Mouse (Mus musculus) thymus, adult 18-20 months (tissue): ENCODE measurements at regions not wholly inside any gene's neighbourhood (a gene's known extent, or its start where the extent isn't known, plus 50 kb on each side); places are given as distances from the start of the nearest gene placed in this dataset.

Experiments used
- DNase-seq, 2 experiments: peaks; one replicate each; pipeline ENCODE4 v3.0.0; 2022; ENCODE audit warnings: mixed read lengths in 2 of 2

DNA sequence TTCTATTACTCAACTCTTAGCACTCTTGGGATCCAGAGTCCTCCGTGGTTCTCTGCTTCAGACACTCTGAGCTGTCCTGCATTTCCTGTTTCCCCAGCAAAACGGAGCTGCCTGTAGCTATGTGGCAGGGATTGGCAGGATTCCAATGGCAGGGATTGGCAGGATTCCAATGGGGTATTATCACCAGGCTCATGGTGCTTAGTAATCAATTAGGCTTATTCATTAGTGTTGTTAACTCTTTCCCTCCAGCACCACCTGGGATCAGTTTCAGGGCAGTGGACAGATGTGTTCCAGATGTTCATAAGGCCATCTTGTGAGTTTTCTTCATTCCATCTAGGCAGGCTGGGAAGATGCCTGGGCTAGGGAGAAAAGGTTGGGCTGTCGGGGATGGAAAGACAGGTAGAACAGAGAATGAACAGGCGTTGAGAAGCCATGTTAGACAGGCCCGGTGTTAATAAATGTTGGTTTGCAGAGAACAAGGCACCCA is 163.5 kb downstream of the Emp1 start:
- no peak for DNase-seq

DNA sequence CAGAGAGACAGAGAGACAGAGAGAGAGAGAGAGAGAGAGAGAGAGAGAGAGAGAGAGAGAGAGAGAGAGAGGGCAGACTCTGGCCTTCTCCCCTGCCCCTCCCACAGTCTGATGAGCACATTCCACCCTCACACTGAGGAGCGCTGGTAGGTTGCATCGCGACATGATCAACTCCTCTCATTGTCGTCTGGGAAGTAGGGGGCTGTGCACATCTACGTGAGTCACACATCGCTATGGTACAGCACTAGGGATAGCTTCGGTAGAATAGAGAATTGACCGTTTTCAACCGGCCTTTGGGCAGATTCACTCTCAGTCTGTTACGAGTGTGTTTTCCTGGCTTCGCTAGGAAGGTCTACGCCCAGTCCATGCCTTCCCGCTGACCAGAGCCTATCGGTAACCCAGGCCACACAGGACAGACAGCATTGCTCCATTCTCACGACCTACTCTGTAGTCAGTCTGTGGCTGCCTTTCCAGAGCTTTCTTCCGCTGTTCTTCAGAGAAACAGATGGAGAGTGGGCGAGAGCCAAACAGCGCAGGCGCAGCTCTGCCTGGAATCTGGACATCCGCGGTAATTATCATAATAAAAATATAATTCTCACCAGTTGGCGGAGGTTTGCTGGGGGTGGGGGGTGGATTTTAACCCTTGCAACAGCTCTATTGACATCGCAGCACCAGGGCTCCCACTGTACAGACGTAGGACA is 164.3 kb downstream of the Emp1 start:
- DNase-seq: no peak

DNA sequence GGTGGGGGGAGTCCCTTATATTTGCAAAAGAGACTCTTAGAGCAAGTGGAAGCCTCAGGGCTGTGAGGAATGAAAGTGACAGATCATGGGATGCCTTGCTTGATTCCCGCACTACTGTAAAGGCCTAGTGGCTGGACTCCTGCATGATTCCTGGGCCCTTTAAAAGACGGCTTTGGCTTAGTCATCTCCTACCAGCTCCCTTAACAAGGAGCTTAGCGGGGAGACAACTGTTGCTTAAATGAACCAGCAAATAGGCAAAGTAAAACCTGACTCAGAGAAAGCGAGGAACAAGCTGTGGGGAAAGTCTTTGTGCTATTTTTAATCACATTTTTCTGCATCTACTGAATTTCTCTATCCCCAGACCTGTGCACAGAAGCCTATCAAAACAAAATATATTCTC is 165.5 kb downstream of the Emp1 start:
- no peak for DNase-seq

DNA sequence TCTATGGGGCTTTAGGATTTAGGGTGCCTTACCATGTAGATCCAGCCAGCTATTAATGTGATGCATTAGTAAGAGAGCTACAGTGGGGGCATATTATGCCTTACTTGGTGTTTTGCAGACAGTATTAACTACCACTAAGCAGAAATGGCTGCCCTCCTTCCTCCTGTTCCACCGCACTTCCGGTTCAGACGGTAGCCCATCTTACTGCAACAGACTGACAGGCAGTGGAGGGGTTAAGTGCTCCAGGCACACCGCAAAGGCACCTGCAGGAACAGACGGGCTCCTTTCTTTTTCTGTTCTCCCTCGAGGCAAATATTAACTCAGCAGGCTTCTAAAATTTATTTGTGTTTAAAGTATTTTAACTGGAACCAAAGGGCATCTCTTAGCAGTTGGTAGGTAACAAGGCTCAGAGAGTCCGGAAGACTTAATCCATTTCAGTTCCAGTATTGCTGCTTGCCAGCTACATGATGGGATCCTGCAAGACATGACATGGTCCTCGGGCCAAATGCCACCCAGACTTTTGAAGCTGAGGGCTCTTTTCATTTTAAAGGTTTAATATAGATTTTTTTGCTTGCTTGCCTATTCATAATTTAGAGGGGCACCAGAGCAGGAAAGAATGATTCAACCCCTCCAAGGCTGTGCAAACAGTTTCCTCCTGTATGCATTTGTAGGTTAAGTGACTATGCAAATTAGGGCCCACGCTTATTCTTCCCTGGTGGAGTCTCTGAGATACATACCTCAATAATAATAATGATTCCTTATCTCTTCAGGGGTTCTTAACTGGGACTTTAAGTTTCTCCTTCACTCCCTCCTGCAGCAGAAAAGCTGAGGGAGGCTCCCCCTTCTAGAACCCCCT is 177.7 kb downstream of the Emp1 start:
- DNase-seq: no peak

GRCm38 (mm10) chr6:135541566-135541965 is 179.2 kb downstream of the Emp1 start:
- no peak for DNase-seq

DNA sequence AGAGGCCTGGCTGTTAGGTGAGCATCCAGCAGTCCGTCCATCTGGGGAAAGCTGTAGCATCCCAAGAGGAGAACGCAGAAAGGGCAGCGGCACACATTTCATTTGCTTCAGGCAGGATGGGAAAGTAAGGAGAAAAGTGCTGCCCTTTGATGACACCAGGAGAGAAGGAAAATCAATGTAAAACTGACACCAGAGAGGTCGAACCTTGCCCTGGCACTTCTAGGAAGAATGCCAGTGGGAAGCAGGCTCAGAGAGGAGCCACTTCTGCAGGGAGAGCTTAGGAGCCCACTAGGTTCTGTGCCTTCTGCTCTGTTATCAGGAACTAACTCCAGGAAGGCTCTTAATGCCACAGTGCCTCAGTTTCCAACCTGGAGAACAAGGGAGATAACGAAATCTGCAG is 180.0 kb downstream of the Emp1 start:
- no peak for DNase-seq

DNA sequence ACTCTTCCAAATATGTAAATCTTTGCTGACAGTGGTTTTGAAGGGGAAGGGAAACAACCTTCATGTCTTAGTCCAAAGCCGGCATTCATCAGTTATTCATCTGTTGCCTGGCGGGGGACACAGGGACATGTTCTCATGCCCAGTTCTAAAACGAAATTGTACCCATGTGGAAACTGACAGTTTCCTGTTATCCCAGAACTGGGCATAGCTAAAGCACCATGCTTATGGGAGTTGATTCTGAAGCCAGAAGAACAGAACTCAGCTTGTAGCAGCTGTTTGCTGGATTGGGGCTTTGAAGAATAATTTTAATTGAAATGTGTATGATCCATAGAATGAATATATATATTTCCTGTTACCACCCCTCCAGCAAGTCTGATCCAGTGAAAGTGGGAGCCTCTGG is 181.0 kb downstream of the Emp1 start:
- no peak for DNase-seq

DNA sequence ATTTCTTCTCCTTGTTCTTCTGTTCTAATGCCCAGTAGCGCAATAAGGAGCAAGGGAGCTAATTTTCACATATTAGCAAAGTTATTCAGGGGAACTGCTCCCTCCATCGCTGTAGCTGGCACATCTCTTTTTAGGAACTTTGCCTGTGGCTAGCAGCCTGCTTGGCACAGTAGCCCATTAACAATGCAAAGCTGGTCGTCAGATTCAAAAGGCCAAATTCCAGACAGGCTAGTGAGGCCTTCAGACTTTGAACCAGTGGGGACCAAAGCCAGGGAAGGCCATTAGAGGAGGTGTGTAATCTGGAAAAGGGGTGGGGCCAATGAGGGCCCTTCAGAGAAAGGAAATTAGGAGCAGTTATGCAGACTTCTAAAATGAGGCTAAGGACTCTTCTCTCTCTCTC is 181.5 kb downstream of the Emp1 start:
- no peak for DNase-seq

DNA sequence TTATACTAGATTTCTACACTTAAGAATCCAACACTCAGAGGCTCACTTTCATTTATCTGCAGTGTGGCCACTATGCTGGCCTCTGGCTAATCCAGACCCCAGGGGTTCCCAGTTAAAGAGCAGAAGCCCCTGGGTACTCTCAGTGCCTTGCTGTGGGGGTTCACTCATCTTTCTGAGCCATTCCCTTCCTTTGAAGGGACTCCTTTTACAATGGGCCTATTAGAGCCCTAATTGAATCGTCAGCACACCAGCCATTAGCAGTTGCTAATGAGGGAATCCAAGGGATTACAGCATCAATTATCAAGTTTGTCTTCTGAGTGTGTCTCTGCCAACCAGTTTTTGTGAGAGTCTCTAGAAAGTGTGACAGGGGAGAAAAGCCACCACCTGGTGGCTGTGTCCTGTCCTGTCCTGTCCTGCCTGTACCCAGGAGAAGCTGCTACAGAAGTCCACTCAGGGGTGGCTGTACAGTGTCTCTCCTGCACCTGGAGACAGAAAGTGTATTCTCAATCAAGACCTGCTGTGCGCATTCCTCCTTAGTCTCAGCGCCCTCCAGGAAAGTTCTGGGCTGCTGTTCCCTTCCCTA is 188.1 kb downstream of the Emp1 start:
- no peak for DNase-seq

GRCm38 (mm10) chr6:135552396-135552795 is 190.1 kb downstream of the Emp1 start:
- DNase-seq: no peak

GRCm38 (mm10) chr6:135559501-135559907 is 197.2 kb downstream of the Emp1 start:
- DNase-seq: peak; percentile 7

DNA sequence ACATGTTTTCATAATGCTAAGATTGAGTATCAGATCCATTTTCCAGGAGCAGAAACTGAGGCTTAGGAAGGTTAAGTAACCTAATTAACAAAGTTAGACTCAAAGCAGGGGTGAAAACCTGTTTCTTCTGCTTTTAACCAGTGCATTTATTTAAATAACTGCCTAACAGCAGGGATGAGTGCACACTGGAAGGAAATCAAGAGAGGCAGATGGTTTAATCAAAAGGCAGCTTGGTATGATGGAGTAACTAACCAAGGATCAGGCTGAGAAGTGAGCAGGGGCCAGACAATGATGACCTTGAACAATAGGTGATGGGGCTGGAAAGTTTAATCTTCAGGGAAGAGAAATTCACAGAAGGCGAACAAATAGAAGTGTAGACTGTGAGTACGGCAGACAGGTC is 199.9 kb downstream of the Emp1 start:
- no peak for DNase-seq

- DNase-seq: no peak
These were observed 201.4 kb downstream of the Emp1 start for GRCm38 (mm10) chr6:135563766-135564165.

- no peak for DNase-seq
These were observed 206.7 kb downstream of the Emp1 start for GRCm38 (mm10) chr6:135569086-135569485.

DNA sequence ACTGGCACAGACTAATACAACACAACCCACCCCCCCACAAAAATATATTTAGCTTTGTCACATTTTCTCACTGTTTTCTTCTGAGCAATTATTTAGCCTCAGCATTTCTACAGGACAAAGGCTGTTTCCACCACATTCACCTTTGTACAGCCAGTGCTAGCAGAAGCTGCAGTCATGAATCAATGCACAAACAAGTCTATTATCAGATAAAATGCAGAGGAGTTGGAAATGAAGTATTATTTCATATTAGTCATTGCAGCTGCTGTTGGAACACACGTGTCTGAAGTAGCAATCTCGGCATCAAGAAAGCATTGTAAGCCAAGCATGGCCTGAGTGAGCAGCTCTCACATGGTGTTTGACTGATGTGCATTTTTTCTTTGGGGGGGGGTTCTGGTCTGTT is 212.9 kb downstream of the Emp1 start:
- DNase-seq: no peak

- no peak for DNase-seq
These were observed 216.4 kb downstream of the Emp1 start for GRCm38 (mm10) chr6:135578728-135579127.

DNA sequence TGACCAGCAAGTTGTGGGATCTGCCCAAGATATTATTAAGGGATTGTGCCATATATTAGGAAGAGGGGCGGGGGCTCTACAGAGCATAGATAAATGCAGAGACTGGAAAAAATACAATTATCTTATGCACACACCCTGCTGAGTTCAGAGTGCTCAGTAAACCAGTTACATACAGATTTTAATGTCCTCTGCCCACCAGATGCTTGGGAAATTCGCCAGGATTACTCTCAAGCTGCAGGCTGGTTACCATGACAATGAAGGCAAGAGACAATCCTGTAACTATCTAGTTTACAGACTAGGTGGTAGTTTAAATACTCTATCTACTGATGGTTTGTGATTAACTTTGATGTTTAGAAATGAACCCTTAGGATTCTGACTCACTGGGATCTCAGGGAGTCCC is 220.2 kb downstream of the Emp1 start:
- DNase-seq: no peak

GRCm38 (mm10) chr6:135584782-135585181 is 222.4 kb downstream of the Emp1 start:
- DNase-seq: no peak

DNA sequence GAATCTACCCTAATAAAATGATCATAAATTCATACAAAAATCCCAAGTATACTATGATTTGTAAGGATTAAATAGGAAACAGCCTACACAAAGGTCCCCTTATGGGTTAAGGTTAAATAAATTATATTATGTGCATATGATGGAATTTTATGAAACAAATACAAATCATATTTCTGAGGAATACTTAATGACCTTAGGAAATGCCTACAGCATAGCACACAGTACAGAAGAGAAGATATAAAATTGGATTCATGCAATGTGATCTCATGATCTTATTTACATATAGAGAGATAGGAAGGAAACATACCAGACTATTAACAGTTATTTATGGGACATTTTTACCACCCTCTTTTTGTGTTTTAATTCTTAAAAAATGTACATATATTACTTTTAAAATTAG is 227.7 kb downstream of the Emp1 start:
- no peak for DNase-seq

- no peak for DNase-seq
These were observed 228.7 kb downstream of the Emp1 start for GRCm38 (mm10) chr6:135591085-135591484.

DNA sequence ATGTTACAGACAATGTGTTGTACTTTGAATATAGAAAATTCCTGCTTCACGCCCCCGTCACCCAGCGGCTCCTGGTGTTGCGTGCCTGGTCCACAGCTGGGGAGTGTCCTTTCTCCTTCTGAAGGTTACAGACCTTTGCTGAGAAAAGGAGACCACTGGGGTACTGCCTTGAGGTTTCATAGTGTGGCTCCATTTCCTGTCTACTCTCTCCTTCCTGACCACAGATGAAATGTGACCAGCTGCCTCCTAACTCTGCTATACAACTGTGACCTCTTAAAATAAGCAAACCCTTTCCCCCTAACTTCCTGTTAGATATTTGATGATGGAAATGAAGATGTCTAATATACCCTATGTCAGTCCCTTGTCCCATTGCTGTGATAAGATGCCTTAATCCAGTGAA is 234.0 kb downstream of the Emp1 start:
- no peak for DNase-seq

DNA sequence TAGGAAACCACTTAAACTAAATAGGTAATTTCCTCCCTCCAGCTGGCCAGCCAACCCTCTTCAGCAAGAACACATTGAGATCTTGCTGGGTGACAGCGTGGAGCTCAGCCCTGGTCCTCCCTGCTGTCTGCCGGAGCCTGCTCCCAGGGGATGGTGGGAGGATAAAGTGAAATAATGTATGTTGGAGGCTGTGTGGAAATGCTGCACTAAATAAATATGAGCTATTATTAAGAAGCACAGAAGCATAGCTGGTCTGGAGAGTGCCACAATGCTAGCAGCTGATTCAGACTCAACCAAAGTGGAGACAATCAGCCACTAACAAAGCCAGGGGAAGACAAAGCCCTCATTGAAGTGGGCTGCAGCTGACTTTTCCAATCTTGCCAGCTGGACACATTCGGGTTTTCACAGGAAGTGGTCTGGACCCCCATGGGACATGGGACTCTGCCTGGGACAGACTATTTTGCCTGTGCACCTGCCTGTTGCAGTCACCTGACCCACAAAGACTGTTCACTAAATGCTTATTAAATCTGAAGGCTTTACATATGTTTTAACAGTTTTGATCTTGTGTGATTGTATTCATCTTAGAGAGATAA is 248.3 kb downstream of the Emp1 start:
- DNase-seq: no peak

DNA sequence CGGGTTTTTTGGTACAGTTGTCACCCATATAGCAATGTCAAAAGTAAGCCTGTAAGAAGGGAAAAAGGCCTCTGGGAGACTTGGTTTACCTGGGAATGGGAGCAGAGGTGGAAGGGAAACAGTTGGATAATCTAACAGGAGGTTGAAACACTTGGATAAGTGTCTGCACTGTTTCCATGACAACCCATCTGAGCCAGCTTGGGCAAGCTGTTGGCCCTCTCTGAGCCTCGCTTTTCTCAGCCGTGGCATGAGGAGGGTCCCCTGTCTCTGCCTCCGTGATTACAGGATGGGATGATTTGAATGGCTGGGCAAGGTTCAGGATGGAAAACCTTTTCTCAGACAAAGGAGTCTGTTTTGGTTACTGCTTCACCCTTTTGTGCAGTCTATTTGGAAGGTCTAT is 265.6 kb downstream of the Emp1 start:
- no peak for DNase-seq

DNA sequence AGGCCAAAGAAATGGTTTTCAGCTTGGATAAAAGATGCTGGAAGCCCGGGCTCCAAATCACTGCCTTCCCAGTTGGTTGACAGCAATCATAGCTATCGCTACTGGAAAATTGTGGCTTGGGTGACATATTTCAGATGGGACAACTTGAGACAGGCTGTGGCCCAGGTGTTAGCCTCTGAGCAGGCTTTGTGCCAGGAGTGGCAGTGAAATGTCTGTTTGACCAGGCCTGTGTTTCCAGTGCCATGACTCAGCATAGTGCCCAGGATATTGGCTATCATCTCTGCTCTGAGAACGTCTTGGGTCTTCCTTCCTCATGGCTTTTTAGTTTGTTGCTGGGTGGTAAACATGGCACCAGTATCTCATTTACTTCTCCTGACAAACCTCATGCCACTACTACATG is 266.9 kb downstream of the Emp1 start:
- no peak for DNase-seq
